Mouse (Mus musculus) limb, embryonic 14.5 days (tissue): Measurements from ENCODE around the gene Tep1. TPM values are rescaled to one million over a fixed set of nuclear protein-coding genes. Genes with fewer than 3 reads are reported as not detected.

Experiments
- ATAC-seq: fragments of 200-750 bp; cut with Nextera tagmentation; 2 replicates; pipeline ENCODE4 v1.8.0; 2017; ENCODE audit warnings: low read depth, moderate number of reproducible peaks, moderate TSS enrichment; ENCODE audit not compliant: low FRiP score
- DNase-seq: peaks from one replicate; pipeline ENCODE4 v3.0.0-alpha.2; 2015; ENCODE audit warnings: low spot score
- H3K27ac ChIP-seq: fragments of 300-500 bp; sonication (generic); replicated peaks from 2 replicates; pipeline ENCODE4 v1.5.1; 2014; ENCODE audit warnings: low read depth, mild to moderate bottlenecking, low read length, moderate library complexity, mixed read lengths
- H3K27me3 ChIP-seq: fragments of 300-500 bp; sonication (generic); 2 replicates; pipeline ENCODE4 v1.6.1; 2014; ENCODE audit warnings: low read length, mixed read lengths; ENCODE audit not compliant: control insufficient read depth, insufficient read depth
- H3K36me3 ChIP-seq: fragments of 300-500 bp; sonication (generic); 2 replicates; pipeline ENCODE4 v1.6.1; 2014; ENCODE audit warnings: mild to moderate bottlenecking, low read length, moderate library complexity, mixed read lengths; ENCODE audit not compliant: control insufficient read depth, insufficient read depth
- H3K4me1 ChIP-seq: fragments of 300-500 bp; sonication (generic); 2 replicates; pipeline ENCODE4 v1.6.1; 2014; ENCODE audit warnings: antibody characterized with exemption, low read length, mixed read lengths; ENCODE audit not compliant: control insufficient read depth, insufficient read depth
- H3K4me2 ChIP-seq: fragments of 300-500 bp; sonication (generic); replicated peaks from 2 replicates; pipeline ENCODE4 v1.6.1; 2014; ENCODE audit warnings: low read depth, mild to moderate bottlenecking, low read length, moderate library complexity; ENCODE audit not compliant: severe bottlenecking
- H3K4me3 ChIP-seq: fragments of 300-500 bp; sonication (generic); replicated peaks from 2 replicates; pipeline ENCODE4 v1.5.1; 2014; ENCODE audit warnings: low read length
- H3K9ac ChIP-seq: fragments of 300-500 bp; sonication (generic); 2 replicates; pipeline ENCODE4 v1.6.1; 2014; ENCODE audit warnings: mild to moderate bottlenecking, low read depth, low read length, moderate library complexity; ENCODE audit not compliant: severe bottlenecking
- H3K9me3 ChIP-seq: fragments of 300-500 bp; sonication (generic); 2 replicates; pipeline ENCODE4 v1.6.1; 2016; ENCODE audit warnings: low read length; ENCODE audit not compliant: control insufficient read depth
- POLR2A ChIP-seq: fragments of 200-500 bp; IDR thresholded peaks from 2 replicates; pipeline ENCODE4 v1.8.0; 2012; ENCODE audit warnings: inconsistent platforms, mild to moderate bottlenecking, moderate library complexity, borderline replicate concordance; ENCODE audit not compliant: insufficient read depth, insufficient read length; ENCODE audit errors: extremely low read depth
- WGBS: fragments of 180-500 bp; shearing (Covaris S2); extraction: QIAGEN DNeasy Blood & Tissue Kit; methylation state at CpG from one replicate; pipeline ENCODE4 v1.1.7; 2014; 5-methylcytosine and 5-hydroxymethylcytosine counted together
- polyA plus RNA-seq, 2 experiments: library from polyadenylated mRNA; depleted of rRNA in 1 of 2; stranded (reverse) in 1 of 2; unstranded in 1 of 2; fragments of >200 nt; fragmentation: Nextera tagmentation in 1 of 2; extraction: Ambion mirVana in 1 of 2; gene quantifications; 2 replicates each; pipeline versions ENCODE4 v1.2.1 to v1.2.3; 2012 to 2014

Gene Tep1
- polyA plus RNA-seq, 2 experiments, result 9.5 to 10.5 TPM

DNA sequence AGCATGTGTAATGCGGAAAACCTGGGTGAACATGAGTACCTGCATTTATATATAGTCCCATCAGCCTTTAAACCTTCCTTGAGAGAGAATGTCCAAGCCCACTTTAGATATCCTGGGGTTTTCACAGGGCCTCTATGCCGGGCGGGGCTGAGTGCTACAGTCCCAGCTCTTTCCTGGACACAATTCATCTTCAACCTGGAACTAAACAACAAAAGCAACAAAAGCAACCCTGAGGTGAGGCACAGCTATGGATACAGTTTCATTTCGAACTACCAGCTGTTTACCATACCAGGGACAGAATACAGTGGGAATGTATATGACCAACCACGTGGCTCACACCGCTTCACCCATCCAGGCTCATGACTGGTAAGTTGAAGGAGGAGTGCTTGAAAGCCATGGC, 67.9 kb downstream of the Tep1 start:
- Histone ChIP-seq H3K9ac (no peak overlapping the region), H3K4me1 (no peaks in the 10 kb centered on the region), H3K9me3 (no peaks in the 10 kb centered on the region), H3K4me3 (no peak overlapping the region), H3K4me2 (no peak overlapping the region), H3K27ac (no peak overlapping the region), H3K27me3 (no peaks in the 10 kb centered on the region), H3K36me3 (no peaks in the 10 kb centered on the region)
- ATAC-seq (no peak), DNase-seq (no peak)
- WGBS, result 89% methylated on average over 6 of the region's 6 CpGs
- no peak for TF ChIP-seq POLR2A

- no peak for ATAC-seq
- no peaks in the 10 kb centered on the region for H3K9me3 ChIP-seq
- DNase-seq, result peak; percentile 75
- H3K9ac ChIP-seq, result no peak overlapping the region
- no peaks in the 10 kb centered on the region for H3K36me3 ChIP-seq
- no peaks in the 10 kb centered on the region for H3K4me1 ChIP-seq
- no peak overlapping the region for H3K4me2 ChIP-seq
- no peak overlapping the region for H3K27ac ChIP-seq
- TF ChIP-seq POLR2A, result no peak
- 6% methylated on average over 3 of the region's 3 CpGs for whole genome bisulfite sequencing
- H3K4me3 ChIP-seq, result no peak overlapping the region
- no peaks in the 10 kb centered on the region for H3K27me3 ChIP-seq
Measured at GRCm38 (mm10) chr14:50799502-50800259, 70.7 kb downstream of the Tep1 start.

GRCm38 (mm10) chr14:50798512-50798911, 71.8 kb downstream of the Tep1 start:
- Histone ChIP-seq H3K27ac (no peak overlapping the region), H3K9me3 (no peaks in the 10 kb centered on the region), H3K4me3 (no peak overlapping the region), H3K4me2 (no peak overlapping the region), H3K4me1 (no peaks in the 10 kb centered on the region), H3K9ac (no peak overlapping the region), H3K27me3 (no peaks in the 10 kb centered on the region), H3K36me3 (no peaks in the 10 kb centered on the region)
- DNase-seq (no peak), ATAC-seq (no peak)
- TF ChIP-seq POLR2A, result no peak
- WGBS, result 71% methylated on average over 2 of the region's 2 CpGs

DNA sequence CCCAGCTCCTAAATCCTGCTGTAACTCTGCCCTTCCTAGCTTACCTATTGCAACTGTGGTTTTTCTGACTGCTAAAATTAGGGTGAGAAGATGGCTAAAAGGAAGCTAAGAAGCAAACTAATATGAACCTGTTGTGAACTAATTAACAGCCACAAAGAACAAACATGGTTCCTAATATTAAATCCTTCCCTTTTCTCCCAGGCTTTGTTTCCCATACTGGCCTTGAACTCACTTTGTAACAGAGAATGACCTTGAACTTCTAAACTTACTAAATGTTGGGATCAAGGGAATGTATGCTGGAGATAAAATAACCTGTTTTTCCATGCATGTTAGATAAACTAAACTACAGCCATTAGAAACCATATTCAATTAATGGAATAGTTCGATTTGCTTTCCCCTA, 73.9 kb downstream of the Tep1 start:
- Histone ChIP-seq H3K27ac (no peak overlapping the region), H3K4me3 (no peak overlapping the region), H3K9ac (no peak overlapping the region), H3K4me1 (no peaks in the 10 kb centered on the region), H3K27me3 (no peaks in the 10 kb centered on the region), H3K4me2 (no peak overlapping the region), H3K36me3 (no peaks in the 10 kb centered on the region), H3K9me3 (no peaks in the 10 kb centered on the region)
- TF ChIP-seq POLR2A, result no peak
- 91% methylated on average over 1 of the region's 1 CpGs for WGBS
- DNase-seq (no peak), ATAC-seq (no peak)

GRCm38 (mm10) chr14:50795965-50796364, 74.4 kb downstream of the Tep1 start:
- H3K36me3 ChIP-seq, result no peaks in the 10 kb centered on the region
- no peak overlapping the region for H3K4me2 ChIP-seq
- H3K9me3 ChIP-seq, result no peaks in the 10 kb centered on the region
- H3K4me3 ChIP-seq, result no peak overlapping the region
- H3K9ac ChIP-seq, result no peak overlapping the region
- no peak for DNase-seq
- no peak overlapping the region for H3K27ac ChIP-seq
- WGBS, result 82% methylated on average over 4 of the region's 4 CpGs
- ATAC-seq, result no peak
- H3K4me1 ChIP-seq, result no peaks in the 10 kb centered on the region
- no peaks in the 10 kb centered on the region for H3K27me3 ChIP-seq
- no peak for TF ChIP-seq POLR2A
